ENCODE assay signal across 22 mouse cellular contexts in the genomic region with DNA sequence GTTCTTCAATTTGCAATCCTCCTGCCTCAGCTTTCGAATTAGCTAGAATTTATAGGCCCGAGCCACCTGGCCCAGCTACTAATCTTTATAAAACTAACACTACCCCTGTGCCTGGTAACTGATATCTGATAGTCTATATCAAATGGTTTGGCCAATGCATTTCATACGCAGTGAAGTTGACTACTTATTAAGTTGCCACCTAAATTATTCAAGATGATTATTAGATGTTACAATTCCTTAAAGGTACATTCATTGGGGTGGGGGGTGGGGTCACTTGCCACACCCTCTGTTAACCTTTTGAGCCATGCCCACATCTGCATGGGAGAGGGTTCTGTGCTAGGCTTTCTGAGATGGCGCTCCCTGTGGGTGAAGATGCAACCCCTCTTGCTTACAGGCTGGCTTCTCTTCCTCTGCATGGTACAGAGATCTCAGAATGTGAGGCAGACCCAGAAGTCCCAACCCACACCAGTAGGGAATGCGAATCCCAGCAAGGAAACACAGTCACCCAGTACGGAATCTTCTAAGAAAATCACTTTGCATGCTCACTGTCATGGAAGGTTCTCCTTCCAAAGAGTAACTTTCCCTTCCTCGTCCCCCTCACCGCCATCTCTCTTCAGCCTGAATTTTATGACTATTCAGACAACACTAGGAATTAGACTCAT. TPM values are rescaled to one million over a fixed set of nuclear protein-coding genes. Genes with fewer than 3 reads are reported as not detected.
DNase-seq lines count a peak whose midpoint lies in the region; ATAC-seq and TF ChIP-seq lines count a peak whose summit lies in the region.
"Had no signal": no experiment of that assay in that cellular context is flagged by ENCODE, and none has a peak within 500 bp of the region (broad histone marks: within the 10 kb centered on the region; RNA-seq: fewer than 3 reads in every experiment).

No protein-coding gene starts in this region.

- no peak overlapping the region for H3K4me3 ChIP-seq in heart, embryonic 12.5 days
- H3K4me3 ChIP-seq in heart, postnatal 0 days (ENCODE audit: low read depth, low read length) = no peak overlapping the region
- no peak overlapping the region for H3K4me3 ChIP-seq in heart, adult 2 months
- H3K4me3 ChIP-seq in intestine, postnatal 0 days (ENCODE audit: low read depth, low read length) = no peak overlapping the region
- H3K4me3 ChIP-seq: forebrain, embryonic 12.5 days; layer of hippocampus, adult 2 months; left cerebral cortex, adult 2 months; liver, embryonic 12.5 days; neural tube, embryonic 15.5 days had no signal

- no peak overlapping the region for H3K9ac ChIP-seq in heart, embryonic 12.5 days
- H3K9ac ChIP-seq in heart, postnatal 0 days (replicated peaks; ENCODE audit: low read depth, low read length) = no peak overlapping the region
- H3K9ac ChIP-seq in heart, adult 2 months (ENCODE audit: low read depth, low read length) = no peak overlapping the region
- H3K9ac ChIP-seq in intestine, postnatal 0 days (ENCODE audit: low read depth, low read length) = no peak overlapping the region
- H3K9ac ChIP-seq: forebrain, embryonic 12.5 days; forebrain, postnatal 0 days; liver, embryonic 12.5 days; neural tube, embryonic 15.5 days had no signal

- TF ChIP-seq POLR2A in heart, adult 2 months (IDR thresholded peaks at IDR 0.05; ENCODE audit: insufficient read depth, low read depth, low read length) = no peak

- H3K9me3 ChIP-seq in heart, embryonic 12.5 days (replicated peaks) = peaks cover 5% of the 10 kb centered on the region
- peaks cover 5% of the 10 kb centered on the region; the same call in 1 of the 2 replicates for H3K9me3 ChIP-seq in heart, postnatal 0 days (replicated peaks; ENCODE audit: control insufficient read depth, low read length)
- H3K9me3 ChIP-seq in intestine, postnatal 0 days (ENCODE audit: control insufficient read depth) = no peaks in the 10 kb centered on the region
- H3K9me3 ChIP-seq: forebrain, embryonic 12.5 days; liver, embryonic 12.5 days; neural tube, embryonic 15.5 days had no signal

- DNase-seq in heart, postnatal 14 days = no peak
- no peak for DNase-seq in heart, postnatal 0 days (ENCODE audit: low spot score)
- DNase-seq in heart, adult 2 months = no peak
- peak; percentile 29 for DNase-seq in induced T-regulatory cell, adult 2 months (ENCODE audit: low read depth)
- DNase-seq in embryo, embryonic 10 days (ENCODE audit: low spot score) = no peak
- DNase-seq: cerebellum, adult 11-12 months; cerebellum, adult 9-11 months; forebrain, postnatal 0 days; lung, adult 18-20 months; lung, postnatal 10 days; midbrain, embryonic 14.5 days; thymus, postnatal 4 days had no signal

- TF ChIP-seq CTCF in heart, postnatal 0 days (IDR thresholded peaks at IDR 0.05; ENCODE audit: low read depth) = no peak
- TF ChIP-seq CTCF in heart, adult 2 months (IDR thresholded peaks at IDR 0.05) = no peak
- 0 out of 2 replicates have a peak, but pooled peaks have one; percentile 2 for TF ChIP-seq CTCF in intestine, postnatal 0 days (IDR thresholded peaks at IDR 0.05; ENCODE audit: low read depth)

- no peak for TF ChIP-seq EP300 in heart, postnatal 0 days (IDR thresholded peaks at IDR 0.05; ENCODE audit: low read depth)
- TF ChIP-seq EP300 in heart, adult 2 months (IDR thresholded peaks at IDR 0.05; ENCODE audit: insufficient read depth, low read depth, low read length) = no peak

- H3K4me1 ChIP-seq in heart, embryonic 12.5 days (replicated peaks) = peaks cover 50% of the 10 kb centered on the region
- H3K4me1 ChIP-seq in heart, postnatal 0 days (ENCODE audit: control insufficient read depth, insufficient read depth) = peaks cover 29% of the 10 kb centered on the region
- H3K4me1 ChIP-seq in heart, adult 2 months (ENCODE audit: control insufficient read depth, insufficient read depth, low read length) = no peaks in the 10 kb centered on the region; the same call in 1 of the 2 replicates
- peaks cover 12% of the 10 kb centered on the region for H3K4me1 ChIP-seq in intestine, postnatal 0 days (replicated peaks; ENCODE audit: control insufficient read depth, insufficient read depth, low read length)
- H3K4me1 ChIP-seq: liver, embryonic 12.5 days; neural tube, embryonic 15.5 days had no signal

- no peak for ATAC-seq in heart, embryonic 12.5 days (ENCODE audit: insufficient number of reproducible peaks, low FRiP score)
- no peak for ATAC-seq in heart, postnatal 0 days (ENCODE audit: insufficient read depth, low read depth)
- ATAC-seq in intestine, postnatal 0 days = peak; percentile 26; the same call in 1 of the 2 replicates
- ATAC-seq: CD4-positive, CD25-positive, alpha-beta regulatory T cell, adult 4 months; forebrain, postnatal 0 days; hindbrain, embryonic 16.5 days had no signal

- intact Hi-C loops in heart, postnatal 14 days (cut with DNase I) = no loop called here
- intact Hi-C loops in heart, adult 2 months (cut with DNase I) = no loop called here

- 88% methylated on average over 8 of the region's 8 CpGs for WGBS in heart, embryonic 12.5 days
- WGBS in heart, postnatal 0 days = 80% methylated on average over 8 of the region's 8 CpGs
- 82% methylated on average over 8 of the region's 8 CpGs for WGBS in heart, adult 2 months
- WGBS in intestine, postnatal 0 days = 72% methylated on average over 8 of the region's 8 CpGs

- no peaks in the 10 kb centered on the region; the same call in 1 of the 2 replicates for H3K79me2 ChIP-seq in heart, adult 2 months (replicated peaks; ENCODE audit: control insufficient read depth, insufficient read depth, low read length)

- H3K27me3 ChIP-seq in heart, embryonic 12.5 days (replicated peaks) = no peaks in the 10 kb centered on the region
- H3K27me3 ChIP-seq in heart, postnatal 0 days (ENCODE audit: control insufficient read depth, insufficient read depth, low read length) = no peaks in the 10 kb centered on the region
- no peaks in the 10 kb centered on the region for H3K27me3 ChIP-seq in heart, adult 2 months (ENCODE audit: control insufficient read depth, insufficient read depth, low read length)
- no peaks in the 10 kb centered on the region for H3K27me3 ChIP-seq in intestine, postnatal 0 days (replicated peaks; ENCODE audit: control insufficient read depth, insufficient read depth, low read length)
- H3K27me3 ChIP-seq: forebrain, embryonic 12.5 days; liver, embryonic 12.5 days; neural tube, embryonic 15.5 days had no signal

- H3K4me2 ChIP-seq in heart, embryonic 12.5 days = no peak overlapping the region
- H3K4me2 ChIP-seq in heart, postnatal 0 days (ENCODE audit: low read depth, low read length) = no peak overlapping the region
- H3K4me2 ChIP-seq in intestine, postnatal 0 days (replicated peaks; ENCODE audit: low read depth) = peak overlapping the region; percentile 51; the same call in 1 of the 2 replicates
- H3K4me2 ChIP-seq: forebrain, embryonic 12.5 days; liver, embryonic 12.5 days; neural tube, embryonic 15.5 days had no signal

- peak overlapping the region; percentile 87 for H3K27ac ChIP-seq in heart, embryonic 12.5 days (ENCODE audit: poor library complexity, severe bottlenecking)
- H3K27ac ChIP-seq in heart, postnatal 0 days (ENCODE audit: low read depth) = peak overlapping the region; percentile 82
- no peak overlapping the region; the same call in 1 of the 2 replicates for H3K27ac ChIP-seq in heart, adult 2 months
- H3K27ac ChIP-seq in intestine, postnatal 0 days (ENCODE audit: low read depth, low read length) = peak overlapping the region; percentile 66; the same call in 1 of the 2 replicates
- H3K27ac ChIP-seq: layer of hippocampus, adult 2 months; left cerebral cortex, adult 2 months; liver, embryonic 12.5 days; macrophage; neural tube, embryonic 15.5 days had no signal

- peaks cover 5% of the 10 kb centered on the region; the same call in 1 of the 2 replicates for H3K36me3 ChIP-seq in heart, embryonic 12.5 days
- H3K36me3 ChIP-seq in heart, postnatal 0 days (replicated peaks; ENCODE audit: control insufficient read depth, insufficient read depth, low read length) = no peaks in the 10 kb centered on the region
- no peaks in the 10 kb centered on the region for H3K36me3 ChIP-seq in heart, adult 2 months (ENCODE audit: control insufficient read depth, insufficient read depth, low read length)
- no peaks in the 10 kb centered on the region for H3K36me3 ChIP-seq in intestine, postnatal 0 days (ENCODE audit: control insufficient read depth, insufficient read depth)
- H3K36me3 ChIP-seq: forebrain, embryonic 12.5 days; liver, embryonic 12.5 days; neural tube, embryonic 15.5 days had no signal

RNA-seq across cellular contexts. Expression of a gene that starts 18.8 kb away (rescaled TPM):
- 14.8 and 15.1 TPM in 2 replicates for polyA plus RNA-seq in heart, embryonic 12.5 days (2016; fragmentation: Nextera tagmentation; extraction: Ambion mirVana)
- 1 to 10 TPM; 3.8 to 5.0 TPM for total RNA-seq in heart, postnatal 14 days (2021)
- total RNA-seq in heart, postnatal 0 days (2014; rRNA removed; ENCODE audit: low replicate concordance) = 11.8 and 16.1 TPM in 2 replicates
- 11.1 and 11.8 TPM in 2 replicates for polyA plus RNA-seq in heart, postnatal 0 days (2015; fragmentation: Nextera tagmentation; extraction: Ambion mirVana)
- total RNA-seq in heart, adult 2 months (2021) = 1 to 10 TPM; 5.0 to 6.9 TPM
- 4.0 and 5.2 TPM in 2 replicates for polyA plus RNA-seq in heart, adult 2 months (2012; rRNA removed)
- 70.6 and 71.2 TPM in 2 replicates for polyA plus RNA-seq in intestine, postnatal 0 days (2015; fragmentation: Nextera tagmentation; extraction: Ambion mirVana)
